8 mouse cellular contexts compared by ENCODE assay signal in genomic region chr5:43235997-43236396, GRCm38 (mm10). TPM values are rescaled to one million over a fixed set of nuclear protein-coding genes. Genes with fewer than 3 reads are reported as not detected.
DNase-seq lines count a peak whose midpoint lies in the region; ATAC-seq and TF ChIP-seq lines count a peak whose summit lies in the region.

No protein-coding gene starts in this region.

- intact Hi-C loops in gastrocnemius, adult 2 months (cut with DNase I) = loop anchor here (5.0 to 10.0 kb wide), 2 partner anchors 211 to 806 kb away; no protein-coding TSS in a partner anchor
- intact Hi-C loops in gastrocnemius, postnatal 14 days (cut with DNase I; ENCODE audit: low total_unique reads) = loop anchor here (10.0 kb wide), 1 partner anchor 119 kb away; no protein-coding TSS in a partner anchor

- H3K4me1 ChIP-seq in limb, embryonic 14.5 days (ENCODE audit: control insufficient read depth, insufficient read depth, low read length) = peaks cover 9% of the 10 kb centered on the region; the same call in 1 of the 2 replicates
- H3K4me1 ChIP-seq in stomach, embryonic 16.5 days (ENCODE audit: control insufficient read depth, insufficient read depth, low read length) = peaks cover 4% of the 10 kb centered on the region

- ATAC-seq in limb, embryonic 14.5 days (ENCODE audit: low FRiP score, low read depth) = no peak
- ATAC-seq in stomach, embryonic 16.5 days (ENCODE audit: insufficient read depth, low FRiP score) = no peak

- WGBS in limb, embryonic 14.5 days = 26% methylated on average over 5 of the region's 5 CpGs
- 36% methylated on average over 5 of the region's 5 CpGs for WGBS in stomach, embryonic 16.5 days

- peak overlapping the region; percentile 94 for H3K4me2 ChIP-seq in limb, embryonic 14.5 days (replicated peaks; ENCODE audit: low read depth, low read length, severe bottlenecking)
- peak overlapping the region; percentile 90 for H3K4me2 ChIP-seq in stomach, embryonic 16.5 days (ENCODE audit: low read depth, low read length)

- no peak for TF ChIP-seq CTCF in gastrocnemius, adult 2 months (IDR thresholded peaks at IDR 0.05)

- H3K27me3 ChIP-seq in limb, embryonic 14.5 days (ENCODE audit: control insufficient read depth, insufficient read depth, low read length) = 0 out of 2 replicates have a peak, but pooled peaks cover 3% of the 10 kb centered on the region
- no peaks in the 10 kb centered on the region for H3K27me3 ChIP-seq in stomach, embryonic 16.5 days (ENCODE audit: control insufficient read depth, insufficient read depth, low read length)

- H3K27ac ChIP-seq in gastrocnemius, adult 2 months = peak overlapping the region; percentile 97; the same call in 1 of the 2 replicates
- no peak overlapping the region for H3K27ac ChIP-seq in limb, embryonic 14.5 days (replicated peaks; ENCODE audit: low read depth, low read length)
- H3K27ac ChIP-seq in stomach, embryonic 16.5 days (ENCODE audit: low read length) = no peak overlapping the region

- peaks cover 3% of the 10 kb centered on the region; the same call in 1 of the 2 replicates for H3K36me3 ChIP-seq in limb, embryonic 14.5 days (ENCODE audit: control insufficient read depth, insufficient read depth, low read length)
- no peaks in the 10 kb centered on the region for H3K36me3 ChIP-seq in stomach, embryonic 16.5 days (ENCODE audit: control insufficient read depth, insufficient read depth, low read length)

- no peak for TF ChIP-seq POLR2A in limb, embryonic 14.5 days (IDR thresholded peaks at IDR 0.05; ENCODE audit: borderline replicate concordance, extremely low read depth, insufficient read depth, insufficient read length)

- no peak overlapping the region for H3K9ac ChIP-seq in limb, embryonic 14.5 days (ENCODE audit: low read depth, low read length, severe bottlenecking)
- H3K9ac ChIP-seq in stomach, embryonic 16.5 days (ENCODE audit: low read length) = peak overlapping the region; percentile 48; the same call in 1 of the 2 replicates

- H3K4me3 ChIP-seq in gastrocnemius, adult 2 months = peak overlapping the region; percentile 91
- H3K4me3 ChIP-seq in limb, embryonic 14.5 days (replicated peaks; ENCODE audit: low read length) = peak overlapping the region; percentile 88
- H3K4me3 ChIP-seq in stomach, embryonic 16.5 days (replicated peaks; ENCODE audit: low read length) = peak overlapping the region; percentile 99

- H3K9me3 ChIP-seq in limb, embryonic 14.5 days (ENCODE audit: control insufficient read depth, low read length) = no peaks in the 10 kb centered on the region
- no peaks in the 10 kb centered on the region for H3K9me3 ChIP-seq in stomach, embryonic 16.5 days (replicated peaks; ENCODE audit: control insufficient read depth, low read length)

- DNase-seq in gastrocnemius, adult 2 months = no peak
- no peak for DNase-seq in gastrocnemius, postnatal 25 days
- peak; percentile 6 for DNase-seq in retina, embryonic 14.5 days (ENCODE audit: low spot score)
- DNase-seq in retina, postnatal 1 day = no peak
- DNase-seq in limb, embryonic 14.5 days (ENCODE audit: low spot score) = no peak
- no peak for DNase-seq in urinary bladder, adult 18-20 months (ENCODE audit: low spot score in 2 of 2)
- DNase-seq in gastrocnemius, postnatal 14 days = no peak

RNA-seq across cellular contexts. Expression of gene Cpeb2, which starts 3.0 kb away (rescaled TPM):
- total RNA-seq in gastrocnemius, adult 2 months (2021) = 10 to 100 TPM; 16.2 to 21.7 TPM
- total RNA-seq in gastrocnemius, postnatal 25 days (2021) = 1 to 10 TPM; 7.1 to 8.0 TPM
- 5.7 and 7.5 TPM in 2 replicates for polyA plus RNA-seq in limb, embryonic 14.5 days (2012; rRNA removed)
- polyA plus RNA-seq in limb, embryonic 14.5 days (2014; fragmentation: Nextera tagmentation; extraction: Ambion mirVana) = 4.5 TPM in 2 replicates
- 5.6 and 5.7 TPM in 2 replicates for polyA plus RNA-seq in stomach, embryonic 16.5 days (2015; fragmentation: Nextera tagmentation; extraction: Ambion mirVana)
- 1 to 10 TPM; 4.1 to 5.0 TPM for total RNA-seq in gastrocnemius, postnatal 14 days (2021)
